Mouse (Mus musculus) ES-Bruce4 (cell line): Measurements from ENCODE around the gene Tbxas1.

Experiments used
- CTCF ChIP-seq: IDR thresholded peaks from one replicate; pipeline ENCODE4 v1.8.1; 2011; ENCODE audit warnings: low read depth, low read length
- EP300 ChIP-seq: IDR thresholded peaks from 2 replicates; pipeline ENCODE4 v1.6.1; 2011; ENCODE audit warnings: low read depth, low read length; ENCODE audit not compliant: insufficient read depth
- POLR2A ChIP-seq: IDR thresholded peaks from one replicate; pipeline ENCODE4 v1.8.1; 2011; ENCODE audit warnings: low read length; ENCODE audit not compliant: insufficient read depth

DNA sequence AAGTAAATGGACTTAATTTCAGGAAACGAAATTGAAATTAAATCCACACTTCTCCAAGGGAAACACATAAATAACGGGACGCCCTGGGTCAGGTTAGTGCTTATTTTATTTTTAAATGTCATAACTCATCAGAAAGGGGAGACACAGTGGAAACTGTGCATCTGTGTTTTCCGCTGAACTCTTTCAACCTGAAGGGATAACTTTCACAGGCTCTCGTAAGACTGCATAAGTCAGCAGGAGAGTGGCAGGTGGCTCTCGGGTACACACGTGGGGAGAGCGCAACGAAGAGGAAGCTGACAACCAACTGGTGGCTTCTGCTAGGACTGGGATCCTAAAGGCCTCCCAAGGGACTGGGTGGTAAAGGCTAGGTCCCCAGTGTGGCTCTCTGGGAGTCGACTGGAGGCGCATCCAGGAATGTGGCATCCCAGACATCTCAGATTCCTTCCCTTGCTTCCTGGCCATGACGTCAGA, 128.8 kb downstream of the Tbxas1 start:
- TF ChIP-seq CTCF (no peak), POLR2A (no peak), EP300 (no peak)
